Mouse (Mus musculus): ENCODE measurements around the gene Copb1.
A peak's percentile ranks its signal among the peaks of the same experiment; 100 is the strongest.

The Copb1 gene

GRCm38 (mm10) chr7:114253885-114254833, at the start of gene Copb1:
Gene Copb1 (minus strand): TSS chr7:114254711.
- DNase-seq (ENCODE audit: low spot score in 2 of 2): peak; percentile 81 to 86

GRCm38 (mm10) chr7:114301293-114301782, 46.8 kb upstream of the Copb1 start:
- peak in 1 of 2 experiments; percentile 19 for DNase-seq (ENCODE audit: low spot score in 2 of 2)

- no peak for DNase-seq (ENCODE audit: low spot score in 2 of 2)
These were observed 46.3 kb upstream of the Copb1 start for GRCm38 (mm10) chr7:114300782-114301181.

- DNase-seq (ENCODE audit: low spot score in 2 of 2): no peak
These were observed 44.7 kb upstream of the Copb1 start for GRCm38 (mm10) chr7:114299247-114299646.

- no peak for DNase-seq (ENCODE audit: low spot score in 2 of 2)
These were observed 40.2 kb upstream of the Copb1 start for GRCm38 (mm10) chr7:114294698-114295097.

GRCm38 (mm10) chr7:114293903-114294302, 39.4 kb upstream of the Copb1 start:
- DNase-seq (ENCODE audit: low spot score in 2 of 2): no peak

GRCm38 (mm10) chr7:114292501-114292971, 38.0 kb upstream of the Copb1 start:
- DNase-seq (ENCODE audit: low spot score in 2 of 2): peak; percentile 37 to 47

- no peak for DNase-seq (ENCODE audit: low spot score in 2 of 2)
These were observed 37.2 kb upstream of the Copb1 start for GRCm38 (mm10) chr7:114291461-114292335.

- no peak for DNase-seq (ENCODE audit: low spot score in 2 of 2)
These were observed 35.6 kb upstream of the Copb1 start for GRCm38 (mm10) chr7:114290078-114290506.

GRCm38 (mm10) chr7:114284296-114284910, 29.9 kb upstream of the Copb1 start:
- DNase-seq (ENCODE audit: low spot score in 2 of 2): no peak

- DNase-seq (ENCODE audit: low spot score in 2 of 2): no peak
These were observed 28.5 kb upstream of the Copb1 start for GRCm38 (mm10) chr7:114283006-114283405.

- no peak for DNase-seq (ENCODE audit: low spot score in 2 of 2)
These were observed 27.2 kb upstream of the Copb1 start for GRCm38 (mm10) chr7:114281671-114282070.

GRCm38 (mm10) chr7:114276005-114276752, 21.7 kb upstream of the Copb1 start, which contains the start of gene Psma1:
Gene Psma1 (minus strand): TSS chr7:114276118.
- peak; percentile 95 for DNase-seq (ENCODE audit: low spot score in 2 of 2)

GRCm38 (mm10) chr7:114275372-114276004, 21.0 kb upstream of the Copb1 start:
- no peak for DNase-seq (ENCODE audit: low spot score in 2 of 2)

GRCm38 (mm10) chr7:114268446-114268845, 13.9 kb upstream of the Copb1 start:
- no peak for DNase-seq (ENCODE audit: low spot score in 2 of 2)

GRCm38 (mm10) chr7:114251684-114252083, 2.8 kb downstream of the Copb1 start:
- no peak for DNase-seq (ENCODE audit: low spot score in 2 of 2)

GRCm38 (mm10) chr7:114233980-114234379, 20.5 kb downstream of the Copb1 start:
- no peak for DNase-seq (ENCODE audit: low spot score in 2 of 2)

- no peak for DNase-seq (ENCODE audit: low spot score in 2 of 2)
These were observed 21.5 kb downstream of the Copb1 start for GRCm38 (mm10) chr7:114232982-114233381.

- no peak for DNase-seq (ENCODE audit: low spot score in 2 of 2)
These were observed 22.7 kb downstream of the Copb1 start for GRCm38 (mm10) chr7:114231857-114232256.

- no peak for DNase-seq (ENCODE audit: low spot score in 2 of 2)
These were observed 28.0 kb downstream of the Copb1 start for GRCm38 (mm10) chr7:114226521-114226920.
